Mouse (Mus musculus): Measurements from ENCODE around the gene Olfr1164.

Gene Olfr1164

DNA sequence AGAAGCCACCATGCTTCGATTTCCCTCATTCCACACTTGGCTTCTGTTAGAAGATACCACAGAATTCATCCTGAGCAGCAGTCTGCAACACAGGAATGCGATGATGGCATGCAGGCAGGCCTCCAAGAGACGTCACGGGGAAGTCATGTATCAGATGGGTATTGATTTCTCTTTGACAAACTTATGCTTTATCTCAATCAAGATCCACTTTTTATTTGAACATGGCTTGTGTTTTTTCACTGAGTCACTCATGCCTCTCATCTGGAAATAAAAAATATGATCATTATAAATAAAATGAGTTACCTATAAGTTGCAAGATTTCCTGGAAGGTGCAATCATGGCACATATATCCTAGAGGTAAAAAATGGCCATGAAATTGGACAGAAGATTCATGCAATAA lies at the start of gene Olfr1164:
Gene Olfr1164 (minus strand): TSS at position 101 of the 400 bp plus-strand sequence.
- no peak for DNase-seq

DNA sequence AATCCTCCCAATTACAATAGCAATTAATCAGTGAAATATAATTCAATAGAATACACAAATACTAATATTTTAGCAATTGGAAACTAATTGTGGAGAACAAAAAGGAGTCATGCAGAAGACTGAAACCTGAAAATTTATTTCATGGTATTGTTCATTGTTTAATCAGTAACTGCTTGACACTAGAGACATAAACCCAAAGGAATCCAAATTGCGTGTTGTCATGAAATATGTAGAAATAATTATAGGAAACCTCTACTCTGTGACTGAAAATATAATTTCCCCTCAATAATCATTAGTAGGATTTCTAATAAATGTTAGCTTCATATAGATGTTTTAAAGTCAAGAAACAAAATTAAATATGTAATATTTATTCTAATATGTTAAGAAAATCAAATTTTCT lies 34.4 kb upstream of the Olfr1164 start, which contains the start of gene Olfr1166:
Gene Olfr1166 (minus strand): TSS at position 101 of the 400 bp plus-strand sequence.
- no peak for DNase-seq

DNA sequence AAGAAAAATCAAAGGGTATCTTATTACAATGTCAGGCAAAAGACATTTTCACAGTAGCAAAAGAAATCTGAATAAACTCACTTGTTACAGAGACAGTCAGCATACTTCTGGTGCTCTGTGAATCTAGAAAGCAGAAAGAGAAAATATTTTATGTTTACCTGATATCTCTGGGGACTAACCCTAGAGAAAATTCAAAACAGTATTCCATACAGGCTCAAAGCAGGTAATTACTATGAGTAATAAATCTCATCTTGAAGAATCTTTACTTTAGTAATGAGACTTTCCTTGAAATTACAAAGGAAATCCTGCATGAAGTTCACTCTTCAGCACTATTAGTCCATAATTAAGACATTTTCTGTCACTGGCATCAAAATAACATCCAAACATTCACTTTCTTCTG lies 22.0 kb downstream of the Olfr1164 start, which contains the start of gene Olfr1163:
Gene Olfr1163 (minus strand): TSS at position 101 of the 400 bp plus-strand sequence.
- no peak for DNase-seq

DNA sequence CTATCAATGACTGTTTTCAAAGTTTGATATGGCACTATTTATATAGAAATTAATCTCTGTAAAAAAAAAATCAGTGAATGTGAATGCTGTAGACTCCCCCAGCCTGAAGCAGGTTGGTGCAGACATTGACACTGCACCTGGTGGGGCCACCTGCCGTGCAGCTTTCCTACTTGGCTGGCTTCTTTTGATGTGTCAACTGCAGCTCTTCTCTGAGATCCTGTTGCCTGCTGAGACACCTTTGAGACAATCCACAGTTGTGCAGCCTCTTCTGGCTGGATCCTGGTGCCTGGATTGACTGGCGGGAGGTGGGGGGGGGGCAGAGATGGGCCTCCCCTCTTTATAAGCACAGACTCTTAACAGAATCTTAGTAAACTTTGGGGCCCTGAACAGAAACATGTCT lies 30.2 kb downstream of the Olfr1164 start:
- no peak for DNase-seq

DNA sequence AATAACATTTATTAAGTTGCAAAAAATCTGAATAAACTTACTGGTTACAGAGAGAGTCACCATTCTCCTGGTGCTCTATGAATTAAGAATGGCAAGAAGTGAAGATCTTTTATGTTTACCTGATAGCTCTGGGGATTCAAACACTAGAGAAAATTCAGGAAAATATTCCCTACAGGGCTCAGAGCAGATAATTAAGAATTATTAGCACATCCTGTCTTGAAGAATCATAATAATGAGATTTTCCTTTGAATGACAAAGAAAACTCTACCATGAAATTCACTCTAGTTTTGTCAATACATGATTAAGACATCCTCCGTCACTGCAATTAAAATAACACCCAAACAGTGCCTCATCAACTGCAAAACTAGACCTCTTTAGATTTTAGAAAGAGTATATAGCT lies 42.7 kb downstream of the Olfr1164 start, which contains the start of gene Olfr1162:
Gene Olfr1162 (minus strand): TSS at position 101 of the 400 bp plus-strand sequence.
- DNase-seq = no peak

All from cerebellum, postnatal 25 days (tissue).